Mouse (Mus musculus): ENCODE data around the gene Usp40. TPM values are rescaled to one million over a fixed set of nuclear protein-coding genes. Genes with fewer than 3 reads are reported as not detected.

Usp40 gene
- total RNA-seq, 1 experiment from 2014 or later = 24.8 TPM

- no peak for ATAC-seq (replicated peaks in 1 of 2; ENCODE audit: insufficient read depth in 1 of 2, low FRiP score in 2 of 2, low TSS enrichment in 1 of 2, low read depth in 1 of 2, poor library complexity in 2 of 2, severe bottlenecking in 2 of 2)
These were observed 97.9 kb downstream of the Usp40 start for GRCm38 (mm10) chr1:87910428-87910827.

- ATAC-seq (replicated peaks in 1 of 2; ENCODE audit: insufficient read depth in 1 of 2, low FRiP score in 2 of 2, low TSS enrichment in 1 of 2, low read depth in 1 of 2, poor library complexity in 2 of 2, severe bottlenecking in 2 of 2) = no peak
These were observed 98.8 kb downstream of the Usp40 start for GRCm38 (mm10) chr1:87909565-87909964.

- no peak for ATAC-seq (replicated peaks in 1 of 2; ENCODE audit: insufficient read depth in 1 of 2, low FRiP score in 2 of 2, low TSS enrichment in 1 of 2, low read depth in 1 of 2, poor library complexity in 2 of 2, severe bottlenecking in 2 of 2)
These were observed 99.6 kb downstream of the Usp40 start for GRCm38 (mm10) chr1:87908736-87909135.

GRCm38 (mm10) chr1:87908006-87908405 is 100.3 kb downstream of the Usp40 start:
- ATAC-seq (replicated peaks in 1 of 2; ENCODE audit: insufficient read depth in 1 of 2, low FRiP score in 2 of 2, low TSS enrichment in 1 of 2, low read depth in 1 of 2, poor library complexity in 2 of 2, severe bottlenecking in 2 of 2) = no peak

GRCm38 (mm10) chr1:87906361-87906956 is 101.9 kb downstream of the Usp40 start:
- ATAC-seq (replicated peaks in 1 of 2; ENCODE audit: insufficient read depth in 1 of 2, low FRiP score in 2 of 2, low TSS enrichment in 1 of 2, low read depth in 1 of 2, poor library complexity in 2 of 2, severe bottlenecking in 2 of 2) = no peak

GRCm38 (mm10) chr1:87902186-87902585 is 106.2 kb downstream of the Usp40 start:
- ATAC-seq (replicated peaks in 1 of 2; ENCODE audit: insufficient read depth in 1 of 2, low FRiP score in 2 of 2, low TSS enrichment in 1 of 2, low read depth in 1 of 2, poor library complexity in 2 of 2, severe bottlenecking in 2 of 2) = no peak

- ATAC-seq (replicated peaks in 1 of 2; ENCODE audit: insufficient read depth in 1 of 2, low FRiP score in 2 of 2, low TSS enrichment in 1 of 2, low read depth in 1 of 2, poor library complexity in 2 of 2, severe bottlenecking in 2 of 2) = peak; percentile 56 to 86
These were observed 107.4 kb downstream of the Usp40 start for GRCm38 (mm10) chr1:87900979-87901378.

GRCm38 (mm10) chr1:87899701-87900100 is 108.7 kb downstream of the Usp40 start:
- ATAC-seq (replicated peaks in 1 of 2; ENCODE audit: insufficient read depth in 1 of 2, low FRiP score in 2 of 2, low TSS enrichment in 1 of 2, low read depth in 1 of 2, poor library complexity in 2 of 2, severe bottlenecking in 2 of 2) = 0 out of 4 replicates have a peak, but pooled peaks of 1 of the 2 experiments have one; percentile 35

- ATAC-seq (replicated peaks in 1 of 2; ENCODE audit: insufficient read depth in 1 of 2, low FRiP score in 2 of 2, low TSS enrichment in 1 of 2, low read depth in 1 of 2, poor library complexity in 2 of 2, severe bottlenecking in 2 of 2) = no peak
These were observed 111.4 kb downstream of the Usp40 start for GRCm38 (mm10) chr1:87896921-87897320.

Other genes starting within 250 kb of the Usp40 start
- gene Sag, start 204.9 kb downstream of the Usp40 start, total RNA-seq (2017) = 0.69 and 0.88 TPM in 2 replicates
- 38.8 and 43.0 TPM in 2 replicates for gene Dgkd, start 155.3 kb downstream of the Usp40 start, total RNA-seq (2017)
- gene Ugt1a10, start 46.8 kb upstream of the Usp40 start, total RNA-seq (2017) = not detected in 2 replicates
- not detected in 2 replicates for gene Ugt1a9, start 62.2 kb upstream of the Usp40 start, total RNA-seq (2017)
- not detected in 2 replicates for gene Ugt1a8, start 79.3 kb upstream of the Usp40 start, total RNA-seq (2017)
- 42.9 and 52.3 TPM in 2 replicates for gene Ugt1a7c, start 86.5 kb upstream of the Usp40 start, total RNA-seq (2017)
- gene Ugt1a6b, start 94.7 kb upstream of the Usp40 start, total RNA-seq (2017) = 0.63 TPM in 1 of 2 replicates, not detected in the other
- 1.4 and 5.3 TPM in 2 replicates for gene Ugt1a6a, start 126.3 kb upstream of the Usp40 start, total RNA-seq (2017)
- 0.25 and 0.65 TPM in 2 replicates for gene Ugt1a5, start 157.5 kb upstream of the Usp40 start, total RNA-seq (2017)
- 0.25 TPM in 1 of 2 replicates, not detected in the other for gene Ugt1a2, start 192.1 kb upstream of the Usp40 start, total RNA-seq (2017)
- gene Dnajb3, start 197.2 kb upstream of the Usp40 start, total RNA-seq (2017) = 0.25 TPM in 1 of 2 replicates, not detected in the other
- gene Ugt1a1, start 203.4 kb upstream of the Usp40 start, total RNA-seq (2017) = not detected in 2 replicates
- 0.05 and 0.44 TPM in 2 replicates for gene Mroh2a, start 218.4 kb upstream of the Usp40 start, total RNA-seq (2017)